Mouse (Mus musculus) heart, embryonic 14.5 days (tissue): ENCODE data around the gene Itgb1bp1. TPM values are rescaled to one million over a fixed set of nuclear protein-coding genes. Genes with fewer than 3 reads are reported as not detected.

ENCODE experiments used
- ATAC-seq: fragments of 200-750 bp; cut with Nextera tagmentation; 2 replicates; pipeline ENCODE4 v1.8.0; 2017; ENCODE audit warnings: low read depth, moderate TSS enrichment; ENCODE audit not compliant: insufficient number of reproducible peaks, insufficient read depth, low FRiP score
- H3K27ac ChIP-seq, 2 experiments: fragments of 200-500 bp in 1 of 2; fragments of 300-500 bp in 1 of 2; sonication (generic) in 1 of 2; replicated peaks in 1 of 2; 2 replicates each; pipeline ENCODE4 v1.5.1; 2012 to 2014; ENCODE audit warnings: low read depth in 2 of 2, low read length in 2 of 2, control low read depth in 1 of 2, mild to moderate bottlenecking in 1 of 2, mixed read lengths in 1 of 2; ENCODE audit not compliant: control insufficient read depth in 1 of 2, insufficient read depth in 1 of 2
- H3K27me3 ChIP-seq: fragments of 300-500 bp; sonication (generic); 2 replicates; pipeline ENCODE4 v1.6.1; 2014; ENCODE audit warnings: mild to moderate bottlenecking, low read length, control low read depth; ENCODE audit not compliant: control insufficient read depth, insufficient read depth
- H3K36me3 ChIP-seq: fragments of 300-500 bp; sonication (generic); 2 replicates; pipeline ENCODE4 v1.6.1; 2014; ENCODE audit warnings: mild to moderate bottlenecking, control low read depth, low read length, mixed read lengths; ENCODE audit not compliant: control insufficient read depth, insufficient read depth
- H3K4me1 ChIP-seq, 2 experiments: fragments of 200-500 bp in 1 of 2; fragments of 300-500 bp in 1 of 2; sonication (generic) in 1 of 2; 2 replicates each; pipeline ENCODE4 v1.6.1; 2012 to 2014; ENCODE audit warnings: low read length in 2 of 2, control low read depth in 1 of 2, mixed read lengths in 1 of 2; ENCODE audit not compliant: control insufficient read depth in 2 of 2, insufficient read depth in 2 of 2
- H3K4me2 ChIP-seq: fragments of 300-500 bp; sonication (generic); 2 replicates; pipeline ENCODE4 v1.6.1; 2014; ENCODE audit warnings: mild to moderate bottlenecking, low read length
- H3K4me3 ChIP-seq, 2 experiments: fragments of 200-500 bp in 1 of 2; fragments of 300-500 bp in 1 of 2; sonication (generic) in 1 of 2; 2 replicates each; pipeline ENCODE4 v1.5.1; 2012 to 2014; ENCODE audit warnings: low read length in 2 of 2, mild to moderate bottlenecking in 2 of 2, control low read depth in 1 of 2, low read depth in 1 of 2, moderate library complexity in 1 of 2; ENCODE audit not compliant: control insufficient read depth in 1 of 2, insufficient read depth in 1 of 2
- H3K9ac ChIP-seq: fragments of 300-500 bp; sonication (generic); 2 replicates; pipeline ENCODE4 v1.6.1; 2014; ENCODE audit warnings: mild to moderate bottlenecking, low read length
- H3K9me3 ChIP-seq: fragments of 300-500 bp; sonication (generic); 2 replicates; pipeline ENCODE4 v1.6.1; 2016; ENCODE audit warnings: low read length, control low read depth; ENCODE audit not compliant: control insufficient read depth
- WGBS: fragments of 180-500 bp; shearing (Covaris S2); extraction: QIAGEN DNeasy Blood & Tissue Kit; methylation state at CpG from one replicate; pipeline ENCODE4 v1.1.7; 2014; 5-methylcytosine and 5-hydroxymethylcytosine counted together
- polyA plus RNA-seq: library from polyadenylated mRNA; unstranded; fragments of >200 nt; fragmentation: Nextera tagmentation; extraction: Ambion mirVana; gene quantifications from 2 replicates; pipeline ENCODE4 v1.2.1, GENCODE M21; 2014

The Itgb1bp1 gene
- polyA plus RNA-seq, 1 experiment from 2014 or later: 39.5 TPM

DNA sequence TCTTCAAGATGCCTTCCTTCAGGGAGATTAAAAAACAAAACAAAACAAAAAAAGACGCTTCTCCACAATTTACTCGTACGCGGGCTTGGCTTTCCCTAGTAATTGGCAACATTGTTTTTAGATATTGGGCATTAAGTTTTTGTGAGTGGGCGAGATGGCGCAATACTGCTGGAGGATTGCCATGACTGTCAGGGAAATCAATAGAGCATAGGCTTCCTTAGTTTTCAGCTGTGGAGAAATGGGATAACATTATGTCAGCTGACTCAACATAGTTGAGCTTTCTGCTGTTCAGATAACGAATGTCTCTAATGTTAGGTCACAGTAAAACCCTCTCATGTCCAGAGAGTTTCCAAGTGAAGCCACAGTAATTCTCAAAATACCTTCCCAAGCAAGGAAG, 30.8 kb upstream of the Itgb1bp1 start:
- Histone ChIP-seq H3K4me2 (peak overlapping the region; percentile 76), H3K27ac (no peak overlapping the region; a peak in 1 of 4 replicates), H3K9me3 (no peaks in the 10 kb centered on the region), H3K4me1 (no peaks in the 10 kb centered on the region), H3K27me3 (no peaks in the 10 kb centered on the region), H3K9ac (peak overlapping the region; percentile 79), H3K4me3 (peak overlapping the region; percentile 72 to 78; a peak in 3 of 4 replicates), H3K36me3 (peaks cover 61% of the 10 kb centered on the region)
- ATAC-seq: no peak
- 25% methylated on average over 7 of the region's 7 CpGs for WGBS

- Histone ChIP-seq H3K36me3 (peaks cover 62% of the 10 kb centered on the region), H3K4me2 (peak within 1 kb of the TSS; percentile 76), H3K4me3 (peak within 1 kb of the TSS; percentile 72 to 78), H3K27ac (peak within 1 kb of the TSS; percentile 51 to 54; a peak in 2 of 4 replicates), H3K9ac (peak within 1 kb of the TSS; percentile 79), H3K4me1 (no peaks in the 10 kb centered on the region), H3K27me3 (no peaks in the 10 kb centered on the region), H3K9me3 (no peaks in the 10 kb centered on the region)
- 2% methylated on average over 59 of the region's 59 CpGs for WGBS
- peak; percentile 86 for ATAC-seq
These were observed 30.1 kb upstream of the Itgb1bp1 start, which contains the start of gene Iah1 for GRCm38 (mm10) chr12:21315923-21316868. Gene Iah1, plus strand, starts transcription at chr12:21316389.

GRCm38 (mm10) chr12:21312201-21312600, 26.1 kb upstream of the Itgb1bp1 start:
- H3K36me3 ChIP-seq: peaks cover 82% of the 10 kb centered on the region
- no peak overlapping the region for H3K4me2 ChIP-seq
- WGBS: 93% methylated on average over 5 of the region's 5 CpGs
- no peaks in the 10 kb centered on the region for H3K9me3 ChIP-seq
- no peak overlapping the region for H3K4me3 ChIP-seq
- H3K4me1 ChIP-seq: no peaks in the 10 kb centered on the region
- no peak overlapping the region for H3K27ac ChIP-seq
- H3K27me3 ChIP-seq: no peaks in the 10 kb centered on the region
- no peak overlapping the region for H3K9ac ChIP-seq
- ATAC-seq: no peak

GRCm38 (mm10) chr12:21306721-21307120, 20.6 kb upstream of the Itgb1bp1 start:
- Histone ChIP-seq H3K36me3 (peaks cover 100% of the 10 kb centered on the region), H3K27ac (no peak overlapping the region), H3K4me3 (no peak overlapping the region), H3K27me3 (no peaks in the 10 kb centered on the region), H3K4me1 (no peaks in the 10 kb centered on the region), H3K4me2 (no peak overlapping the region), H3K9me3 (no peaks in the 10 kb centered on the region), H3K9ac (no peak overlapping the region)
- ATAC-seq: no peak
- WGBS: 87% methylated on average over 4 of the region's 4 CpGs

DNA sequence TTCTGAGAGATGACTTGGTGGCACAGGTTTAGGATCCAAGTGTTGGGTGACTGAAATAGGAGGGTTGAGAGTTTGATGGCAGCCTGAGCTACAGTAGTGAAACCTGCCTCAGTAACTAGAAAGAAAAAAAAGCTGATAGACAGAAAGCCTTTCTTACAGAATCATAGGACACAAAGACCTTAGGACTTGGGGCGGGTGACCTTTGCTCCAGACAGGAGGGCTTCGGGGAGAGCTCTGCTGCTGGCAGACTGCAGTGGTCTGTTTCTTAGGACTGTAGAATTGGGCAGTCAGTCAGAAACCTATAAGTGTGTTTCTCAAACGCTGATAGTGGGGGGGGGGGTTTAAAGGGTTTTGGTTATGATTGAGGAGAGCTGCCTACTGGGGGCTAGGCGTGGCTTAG, 19.7 kb upstream of the Itgb1bp1 start:
- H3K27me3 ChIP-seq: no peaks in the 10 kb centered on the region
- peaks cover 97% of the 10 kb centered on the region for H3K36me3 ChIP-seq
- no peak for ATAC-seq
- no peak overlapping the region for H3K9ac ChIP-seq
- no peak overlapping the region for H3K27ac ChIP-seq
- H3K4me2 ChIP-seq: no peak overlapping the region
- H3K4me3 ChIP-seq: no peak overlapping the region
- WGBS: 91% methylated on average over 4 of the region's 4 CpGs
- H3K4me1 ChIP-seq: no peaks in the 10 kb centered on the region
- H3K9me3 ChIP-seq: no peaks in the 10 kb centered on the region

DNA sequence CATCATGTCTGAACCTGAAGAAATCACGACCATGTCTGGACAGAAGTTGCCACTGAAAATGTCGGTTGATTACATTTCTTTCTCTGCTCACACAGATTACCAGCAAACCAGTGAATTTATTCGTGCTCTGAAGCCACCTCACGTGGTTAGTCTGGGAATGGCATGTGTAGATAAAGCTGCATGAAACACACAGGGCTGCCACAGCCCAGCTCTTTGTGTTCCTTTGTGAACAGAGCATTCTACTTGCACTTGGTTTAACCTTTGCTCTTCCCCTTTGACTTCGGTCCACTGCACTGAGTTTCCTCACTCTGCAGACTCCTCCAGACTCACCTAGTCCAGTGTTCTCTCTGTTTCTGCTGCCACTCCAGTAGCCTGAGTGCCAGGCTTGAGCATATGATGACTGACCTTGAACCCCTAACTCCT, 16.3 kb upstream of the Itgb1bp1 start:
- H3K4me2 ChIP-seq: no peak overlapping the region
- H3K27ac ChIP-seq: no peak overlapping the region
- H3K36me3 ChIP-seq: peaks cover 97% of the 10 kb centered on the region
- no peaks in the 10 kb centered on the region for H3K9me3 ChIP-seq
- WGBS: 77% methylated on average over 5 of the region's 5 CpGs
- no peak overlapping the region for H3K9ac ChIP-seq
- no peaks in the 10 kb centered on the region for H3K4me1 ChIP-seq
- no peak overlapping the region for H3K4me3 ChIP-seq
- no peaks in the 10 kb centered on the region for H3K27me3 ChIP-seq
- no peak for ATAC-seq

GRCm38 (mm10) chr12:21301932-21302331, 15.8 kb upstream of the Itgb1bp1 start:
- no peak for ATAC-seq
- 89% methylated on average over 8 of the region's 8 CpGs for WGBS
- no peak overlapping the region for H3K9ac ChIP-seq

More at GRCm38 (mm10) chr12:21301932-21302331, 15.8 kb upstream of the Itgb1bp1 start:
- Histone ChIP-seq H3K9me3 (no peaks in the 10 kb centered on the region), H3K4me1 (no peaks in the 10 kb centered on the region), H3K27me3 (no peaks in the 10 kb centered on the region), H3K4me2 (no peak overlapping the region), H3K27ac (0 out of 4 replicates have a peak overlapping the region, but pooled peaks of 1 of the 2 experiments have one; percentile 10), H3K36me3 (peaks cover 97% of the 10 kb centered on the region), H3K4me3 (no peak overlapping the region)
